Comparison of ENCODE assay signal across 25 mouse cellular contexts in genomic region chr13:46752566-46753229, GRCm38 (mm10). TPM values are rescaled to one million over a fixed set of nuclear protein-coding genes. Genes with fewer than 3 reads are reported as not detected.
DNase-seq lines count a peak whose midpoint lies in the region; ATAC-seq and TF ChIP-seq lines count a peak whose summit lies in the region.
"Had no signal": no experiment of that assay in that cellular context is flagged by ENCODE, and none has a peak within 500 bp of the region (broad histone marks: within the 10 kb centered on the region; RNA-seq: fewer than 3 reads in every experiment).

No protein-coding gene starts in this region.

- H3K4me1 ChIP-seq in E14TG2a.4 (replicated peaks; ENCODE audit: low read depth, low read length): peaks cover 39% of the 10 kb centered on the region
- peaks cover 11% of the 10 kb centered on the region for H3K4me1 ChIP-seq in lung, embryonic 15.5 days
- H3K4me1 ChIP-seq: hindbrain, embryonic 15.5 days; intestine, embryonic 15.5 days; midbrain, embryonic 15.5 days; neural tube, embryonic 12.5 days had no signal

- H3K36me3 ChIP-seq in E14TG2a.4 (ENCODE audit: insufficient read depth, low read length): peaks cover 20% of the 10 kb centered on the region
- H3K36me3 ChIP-seq in lung, embryonic 15.5 days: peaks cover 36% of the 10 kb centered on the region
- H3K36me3 ChIP-seq: midbrain, embryonic 15.5 days had no signal

- H3K4me2 ChIP-seq in lung, embryonic 15.5 days: no peak overlapping the region; the same call in 1 of the 2 replicates
- H3K4me2 ChIP-seq: heart, embryonic 15.5 days; hindbrain, embryonic 15.5 days; intestine, embryonic 15.5 days; liver, embryonic 11.5 days; midbrain, embryonic 15.5 days; neural tube, embryonic 12.5 days had no signal

- no peaks in the 10 kb centered on the region for H3K9me3 ChIP-seq in E14TG2a.4 (ENCODE audit: low read length)
- no peaks in the 10 kb centered on the region for H3K9me3 ChIP-seq in lung, embryonic 15.5 days
- H3K9me3 ChIP-seq: heart, embryonic 15.5 days; hindbrain, embryonic 15.5 days; intestine, embryonic 15.5 days; midbrain, embryonic 15.5 days; neural tube, embryonic 12.5 days had no signal

- WGBS in lung, embryonic 15.5 days: 53% methylated on average over 13 of the region's 13 CpGs

- no peaks in the 10 kb centered on the region for H3K27me3 ChIP-seq in E14TG2a.4 (ENCODE audit: insufficient read depth, low read length)
- no peaks in the 10 kb centered on the region for H3K27me3 ChIP-seq in lung, embryonic 15.5 days
- H3K27me3 ChIP-seq: heart, embryonic 15.5 days; hindbrain, embryonic 15.5 days; intestine, embryonic 15.5 days; midbrain, embryonic 15.5 days; neural tube, embryonic 12.5 days had no signal

- peak overlapping the region; percentile 62 for H3K4me3 ChIP-seq in E14TG2a.4 (replicated peaks; ENCODE audit: low read length)
- H3K4me3 ChIP-seq in lung, embryonic 15.5 days: no peak overlapping the region
- H3K4me3 ChIP-seq: heart, adult 2 months; heart, embryonic 15.5 days; hindbrain, embryonic 15.5 days; intestine, embryonic 15.5 days; layer of hippocampus, adult 2 months; midbrain, embryonic 15.5 days; neural tube, embryonic 12.5 days had no signal

- peak; percentile 81 for DNase-seq in R1 (ENCODE audit: low read depth, low spot score)
- peak; percentile 80 for DNase-seq in lung, postnatal 36 days
- DNase-seq in left cerebral cortex, adult 9 months (ENCODE audit: low spot score in 2 of 2): no peak
- no peak for DNase-seq in heart, postnatal 4 days
- DNase-seq: adrenal gland, adult 2 months; cerebellum, adult 18-20 months; cerebellum, postnatal 14 days; forebrain, postnatal 0 days; gastrocnemius, postnatal 25 days; heart, adult 2 months; kidney, postnatal 25 days; liver, postnatal 0 days; retina, postnatal 1 day; right cerebral cortex, postnatal 25 days; spleen, adult 18-20 months had no signal

- TF ChIP-seq CTCF in E14TG2a.4 (conservative IDR thresholded peaks at IDR 0.05; ENCODE audit: low read length): no peak

- no peak overlapping the region for H3K9ac ChIP-seq in lung, embryonic 15.5 days
- H3K9ac ChIP-seq: forebrain, postnatal 0 days; heart, embryonic 15.5 days; hindbrain, embryonic 15.5 days; intestine, embryonic 15.5 days; liver, postnatal 0 days; midbrain, embryonic 15.5 days; neural tube, embryonic 12.5 days had no signal

- H3K27ac ChIP-seq in lung, embryonic 15.5 days: peak overlapping the region; percentile 76
- H3K27ac ChIP-seq: heart, adult 2 months; heart, embryonic 15.5 days; hindbrain, embryonic 15.5 days; intestine, embryonic 15.5 days; layer of hippocampus, adult 2 months; midbrain, embryonic 15.5 days; neural tube, embryonic 12.5 days had no signal

- ATAC-seq in lung, embryonic 15.5 days (ENCODE audit: borderline replicate concordance, extremely low read depth, low FRiP score, low TSS enrichment): peak; percentile 64; the same call in 1 of the 2 replicates
- ATAC-seq in megakaryocyte-erythroid progenitor cell, adult 5-6 weeks (replicated peaks; ENCODE audit: low FRiP score, low TSS enrichment, poor library complexity, severe bottlenecking): no peak
- ATAC-seq: forebrain, postnatal 0 days; intestine, embryonic 15.5 days; liver, postnatal 0 days; midbrain, embryonic 15.5 days had no signal

RNA-seq across cellular contexts. Expression of gene Nup153, which starts 25.0 kb away (rescaled TPM):
- 24.0 and 25.6 TPM in 2 replicates for polyA plus RNA-seq in lung, embryonic 15.5 days (2015; fragmentation: Nextera tagmentation; extraction: Ambion mirVana)
- total RNA-seq in megakaryocyte-erythroid progenitor cell, adult 5-6 weeks (2014; fragmentation: Nextera tagmentation): 104 and 186 TPM in 2 replicates
- total RNA-seq in megakaryocyte-erythroid progenitor cell, adult 5-6 weeks (2017): 124 and 130 TPM in 2 replicates
- total RNA-seq in heart, postnatal 4 days (2021): 10 to 100 TPM; 59.6 to 60.6 TPM

Comparison
In these comparisons a context has a peak if more than half of its experiments do, and no peak if none do; other contexts are left out.
1. DNase-seq: peak in R1 (single experiment) and lung, postnatal 36 days (single experiment); none in left cerebral cortex, adult 9 months (0 of 2) and heart, postnatal 4 days (single experiment).